Mouse (Mus musculus): Measurements from ENCODE around the gene Aff1. TPM values are rescaled to one million over a fixed set of nuclear protein-coding genes. Genes with fewer than 3 reads are reported as not detected.

The Aff1 gene
- total and polyA plus RNA-seq, 3 experiments, result 16.6 to 152 (median 51.3) TPM

- no peaks in the 10 kb centered on the region for H3K27me3 ChIP-seq (ENCODE audit: insufficient read depth, low read length)
- no peak for DNase-seq (ENCODE audit: low spot score)
- no peak overlapping the region for H3K4me3 ChIP-seq (ENCODE audit: low read depth, low read length)
- no peak for ATAC-seq (ENCODE audit: extremely low read depth, insufficient number of reproducible peaks, low FRiP score, poor library complexity, severe bottlenecking)
- TF ChIP-seq GATA1 (IDR thresholded peaks at IDR 0.05; ENCODE audit: borderline replicate concordance, low read length), result no peak
- no peak for TF ChIP-seq GATA2 (IDR thresholded peaks at IDR 0.05; ENCODE audit: borderline replicate concordance, low read depth, low read length)
- no peak for TF ChIP-seq TAL1 (conservative IDR thresholded peaks at IDR 0.05; ENCODE audit: low read depth, low read length)
- no peak for TF ChIP-seq CTCF (IDR thresholded peaks at IDR 0.05; ENCODE audit: low read depth, low read length)
- no peak for TF ChIP-seq POLR2AphosphoS5 (IDR thresholded peaks at IDR 0.05; ENCODE audit: insufficient replicate concordance, low read depth, low read length)
- no peaks in the 10 kb centered on the region for H3K36me3 ChIP-seq (replicated peaks)
- peaks cover 81% of the 10 kb centered on the region for H3K4me1 ChIP-seq (ENCODE audit: insufficient read depth, low read depth, low read length)
- H3K9me3 ChIP-seq (replicated peaks), result no peaks in the 10 kb centered on the region
Measured at GRCm38 (mm10) chr5:103745635-103746034, 53.5 kb downstream of the Aff1 start.

GRCm38 (mm10) chr5:103746561-103747085 lies 54.4 kb downstream of the Aff1 start:
- TF ChIP-seq GATA2 (IDR thresholded peaks at IDR 0.05; ENCODE audit: borderline replicate concordance, low read depth, low read length), result no peak
- no peak for TF ChIP-seq POLR2AphosphoS5 (IDR thresholded peaks at IDR 0.05; ENCODE audit: insufficient replicate concordance, low read depth, low read length)
- TF ChIP-seq CTCF (IDR thresholded peaks at IDR 0.05; ENCODE audit: low read depth, low read length), result no peak
- no peak for TF ChIP-seq GATA1 (IDR thresholded peaks at IDR 0.05; ENCODE audit: borderline replicate concordance, low read length)
- no peak for TF ChIP-seq TAL1 (conservative IDR thresholded peaks at IDR 0.05; ENCODE audit: low read depth, low read length)
- H3K4me1 ChIP-seq (ENCODE audit: insufficient read depth, low read depth, low read length), result peaks cover 78% of the 10 kb centered on the region
- no peak for DNase-seq (ENCODE audit: low spot score)

GRCm38 (mm10) chr5:103747098-103747497 lies 54.9 kb downstream of the Aff1 start:
- H3K4me1 ChIP-seq (ENCODE audit: insufficient read depth, low read depth, low read length), result peaks cover 75% of the 10 kb centered on the region
- ATAC-seq (ENCODE audit: extremely low read depth, insufficient number of reproducible peaks, low FRiP score, poor library complexity, severe bottlenecking), result no peak

More at GRCm38 (mm10) chr5:103746561-103747085, 54.4 kb downstream of the Aff1 start:
- Histone ChIP-seq H3K27me3 (ENCODE audit: insufficient read depth, low read length) (no peaks in the 10 kb centered on the region), H3K9me3 (replicated peaks) (no peaks in the 10 kb centered on the region), H3K36me3 (replicated peaks) (no peaks in the 10 kb centered on the region), H3K4me3 (ENCODE audit: low read depth, low read length) (no peak overlapping the region)
- no peak for ATAC-seq (ENCODE audit: extremely low read depth, insufficient number of reproducible peaks, low FRiP score, poor library complexity, severe bottlenecking)

GRCm38 (mm10) chr5:103748343-103748742 lies 56.2 kb downstream of the Aff1 start:
- ATAC-seq (ENCODE audit: extremely low read depth, insufficient number of reproducible peaks, low FRiP score, poor library complexity, severe bottlenecking) (no peak), DNase-seq (ENCODE audit: low spot score) (no peak)
- Histone ChIP-seq H3K36me3 (replicated peaks) (no peaks in the 10 kb centered on the region), H3K4me1 (ENCODE audit: insufficient read depth, low read depth, low read length) (peaks cover 75% of the 10 kb centered on the region), H3K9me3 (replicated peaks) (no peaks in the 10 kb centered on the region), H3K27me3 (ENCODE audit: insufficient read depth, low read length) (no peaks in the 10 kb centered on the region), H3K4me3 (ENCODE audit: low read depth, low read length) (no peak overlapping the region)
- no peak for TF ChIP-seq CTCF (IDR thresholded peaks at IDR 0.05; ENCODE audit: low read depth, low read length)
- no peak for TF ChIP-seq POLR2AphosphoS5 (IDR thresholded peaks at IDR 0.05; ENCODE audit: insufficient replicate concordance, low read depth, low read length)
- no peak for TF ChIP-seq TAL1 (conservative IDR thresholded peaks at IDR 0.05; ENCODE audit: low read depth, low read length)
- no peak for TF ChIP-seq GATA1 (IDR thresholded peaks at IDR 0.05; ENCODE audit: borderline replicate concordance, low read length)
- TF ChIP-seq GATA2 (IDR thresholded peaks at IDR 0.05; ENCODE audit: borderline replicate concordance, low read depth, low read length), result no peak

More at GRCm38 (mm10) chr5:103747098-103747497, 54.9 kb downstream of the Aff1 start:
- no peaks in the 10 kb centered on the region for H3K9me3 ChIP-seq (replicated peaks)
- no peaks in the 10 kb centered on the region for H3K27me3 ChIP-seq (ENCODE audit: insufficient read depth, low read length)
- H3K4me3 ChIP-seq (ENCODE audit: low read depth, low read length), result no peak overlapping the region
- no peaks in the 10 kb centered on the region for H3K36me3 ChIP-seq (replicated peaks)
- no peak for DNase-seq (ENCODE audit: low spot score)
- no peak for TF ChIP-seq TAL1 (conservative IDR thresholded peaks at IDR 0.05; ENCODE audit: low read depth, low read length)
- no peak for TF ChIP-seq GATA2 (IDR thresholded peaks at IDR 0.05; ENCODE audit: borderline replicate concordance, low read depth, low read length)
- TF ChIP-seq CTCF (IDR thresholded peaks at IDR 0.05; ENCODE audit: low read depth, low read length), result no peak
- no peak for TF ChIP-seq GATA1 (IDR thresholded peaks at IDR 0.05; ENCODE audit: borderline replicate concordance, low read length)
- TF ChIP-seq POLR2AphosphoS5 (IDR thresholded peaks at IDR 0.05; ENCODE audit: insufficient replicate concordance, low read depth, low read length), result no peak

- no peak for DNase-seq (ENCODE audit: low spot score)
- H3K4me1 ChIP-seq (ENCODE audit: insufficient read depth, low read depth, low read length), result peaks cover 64% of the 10 kb centered on the region
- no peaks in the 10 kb centered on the region for H3K9me3 ChIP-seq (replicated peaks)
- no peak for ATAC-seq (ENCODE audit: extremely low read depth, insufficient number of reproducible peaks, low FRiP score, poor library complexity, severe bottlenecking)
- no peak overlapping the region for H3K4me3 ChIP-seq (ENCODE audit: low read depth, low read length)
- no peaks in the 10 kb centered on the region for H3K27me3 ChIP-seq (ENCODE audit: insufficient read depth, low read length)
- no peaks in the 10 kb centered on the region for H3K36me3 ChIP-seq (replicated peaks)
- TF ChIP-seq POLR2AphosphoS5 (IDR thresholded peaks at IDR 0.05; ENCODE audit: insufficient replicate concordance, low read depth, low read length) (no peak), GATA2 (IDR thresholded peaks at IDR 0.05; ENCODE audit: borderline replicate concordance, low read depth, low read length) (no peak), CTCF (IDR thresholded peaks at IDR 0.05; ENCODE audit: low read depth, low read length) (no peak), GATA1 (IDR thresholded peaks at IDR 0.05; ENCODE audit: borderline replicate concordance, low read length) (no peak), TAL1 (conservative IDR thresholded peaks at IDR 0.05; ENCODE audit: low read depth, low read length) (no peak)
Measured at GRCm38 (mm10) chr5:103749465-103750285, 57.5 kb downstream of the Aff1 start.
